Mouse (Mus musculus): ENCODE measurements at regions not wholly inside any gene's neighbourhood (a gene's known extent, or its start where the extent isn't known, plus 50 kb on each side); places are given as distances from the start of the nearest gene placed in this dataset.

DNA sequence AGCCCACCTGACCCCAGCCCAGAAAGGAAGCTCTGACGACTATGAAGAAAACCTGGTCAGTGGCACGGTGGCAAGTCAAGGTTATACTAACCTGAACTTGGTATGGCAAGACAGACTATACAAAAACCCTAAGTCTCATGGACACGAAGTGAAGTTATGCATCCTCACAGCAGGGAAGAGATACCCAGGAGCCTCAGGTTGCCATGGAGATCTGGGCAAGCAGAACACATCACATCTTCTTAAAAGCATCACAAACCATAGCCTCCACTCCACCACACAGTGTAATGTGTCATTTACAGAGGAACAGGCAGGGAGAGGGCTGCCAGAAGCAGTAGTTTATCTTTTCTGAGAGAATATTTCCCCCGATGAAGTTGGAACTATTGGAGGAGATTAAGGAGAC is 146.5 kb downstream of the Slc39a8 start:
- no peak for DNase-seq

DNA sequence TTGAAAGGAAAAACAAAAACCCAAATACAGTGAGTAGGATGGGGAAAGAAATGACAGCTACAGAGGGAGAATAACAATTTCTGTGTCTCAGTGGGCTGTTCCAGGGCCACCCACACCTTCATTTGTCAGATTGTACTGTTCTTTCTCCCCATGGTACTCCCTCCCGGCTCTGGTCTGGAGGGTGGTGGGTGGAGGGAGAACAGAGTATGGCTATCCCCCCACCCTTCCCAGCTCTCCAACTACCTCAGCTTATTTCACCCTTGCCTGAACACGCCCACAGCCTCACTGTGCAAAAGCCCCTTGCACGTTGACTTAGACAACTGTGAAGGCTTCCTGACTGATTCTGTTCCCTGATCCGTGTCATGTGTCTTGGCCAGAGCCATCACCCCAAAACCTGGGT is 147.3 kb downstream of the Slc39a8 start:
- no peak for DNase-seq

DNA sequence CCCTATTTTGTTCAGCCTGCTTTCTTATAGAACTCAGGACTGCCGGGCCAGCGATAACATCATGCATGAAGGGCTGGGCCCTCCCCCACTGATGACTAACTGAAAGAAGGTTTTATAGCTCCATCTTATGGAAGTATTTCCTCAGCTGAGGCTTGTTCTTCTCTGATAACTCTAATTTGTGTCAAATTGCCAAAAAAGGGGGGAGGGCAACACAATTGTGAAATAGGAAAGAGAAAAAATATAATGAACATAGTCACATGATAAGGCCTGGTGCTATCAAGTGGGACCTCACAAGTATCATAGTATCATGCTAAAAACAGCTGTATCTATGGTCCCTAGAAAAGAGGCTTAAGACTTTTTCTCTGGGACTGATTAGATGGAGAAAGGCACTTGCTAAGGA is 148.2 kb downstream of the Slc39a8 start:
- peak in 1 of 2 experiments; percentile 8 for DNase-seq

DNA sequence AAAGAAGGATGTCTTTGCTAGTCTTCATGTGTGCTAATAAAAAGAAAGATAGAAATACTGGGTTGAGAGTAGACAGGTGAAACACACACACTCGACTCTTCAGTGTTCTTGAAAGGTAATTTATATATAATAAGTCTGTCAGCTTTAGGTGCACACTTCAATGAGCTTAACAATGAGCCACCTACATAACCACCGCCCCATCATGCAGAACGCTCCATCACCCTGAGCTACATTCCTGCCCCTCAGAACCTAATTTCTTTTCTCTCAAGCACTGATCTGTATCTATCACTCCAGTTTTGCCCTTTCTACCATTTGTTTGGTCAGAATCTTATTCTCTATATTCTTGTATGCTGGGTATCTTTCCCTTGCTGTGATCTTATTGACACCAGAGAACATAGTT is 148.8 kb downstream of the Slc39a8 start:
- peak in 1 of 2 experiments; percentile 4 for DNase-seq

DNA sequence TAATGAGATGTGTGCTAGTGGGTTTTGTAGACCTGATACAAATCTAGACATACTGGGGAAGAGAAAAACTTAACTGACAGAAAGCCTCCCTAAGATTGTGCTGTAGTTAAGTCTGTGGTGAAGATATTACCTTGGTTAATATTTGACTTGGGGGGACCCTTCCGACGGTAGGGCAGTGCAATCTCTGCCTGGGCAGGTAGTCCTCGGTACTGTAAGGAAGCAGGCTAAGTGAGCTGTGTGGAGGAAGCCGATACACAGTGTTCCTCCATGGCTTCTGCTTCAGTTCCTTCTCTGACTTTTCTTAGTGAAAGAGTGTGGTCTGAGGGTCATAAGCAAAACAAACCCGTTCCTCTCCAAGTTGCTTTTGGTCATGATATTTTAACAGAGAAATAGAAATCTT is 149.7 kb downstream of the Slc39a8 start:
- no peak for DNase-seq

DNA sequence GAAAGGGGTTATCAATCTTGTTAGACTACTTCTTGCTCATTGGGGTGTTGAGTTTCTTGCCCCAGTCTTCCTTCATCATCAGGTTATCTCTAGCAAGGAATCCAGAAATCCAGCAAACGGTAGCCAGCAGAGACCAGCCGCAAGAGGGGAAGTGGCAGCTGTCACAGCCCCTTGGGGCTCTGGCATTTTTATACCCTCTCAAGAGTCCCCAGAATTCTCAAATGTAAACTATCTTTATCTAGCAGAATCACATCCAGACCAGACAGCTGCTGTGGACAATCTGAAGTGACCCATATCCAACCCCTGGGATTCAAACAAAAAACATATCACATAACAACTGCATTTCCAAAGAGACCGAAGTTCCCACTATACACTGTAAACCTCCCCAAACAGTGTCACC is 162.1 kb downstream of the Slc39a8 start:
- DNase-seq = no peak

DNA sequence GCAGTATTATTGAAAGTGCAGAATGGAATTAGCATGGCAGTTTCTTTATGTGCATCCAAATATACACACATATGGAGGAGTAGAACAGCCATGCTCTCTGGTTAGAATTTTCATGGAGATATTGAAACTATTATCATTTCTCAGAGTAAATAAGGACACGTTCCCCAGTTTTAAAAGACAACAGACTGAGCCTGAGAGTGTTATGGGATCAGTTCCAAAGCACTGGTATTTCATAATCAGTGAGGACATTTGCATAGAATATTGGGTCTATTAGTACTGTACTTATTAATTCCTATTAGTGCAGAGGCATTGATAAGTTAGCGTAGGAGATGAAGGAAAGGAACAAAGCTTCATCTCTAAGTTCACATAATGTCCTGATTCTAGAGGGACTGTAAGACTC is 164.2 kb downstream of the Slc39a8 start:
- no peak for DNase-seq

DNA sequence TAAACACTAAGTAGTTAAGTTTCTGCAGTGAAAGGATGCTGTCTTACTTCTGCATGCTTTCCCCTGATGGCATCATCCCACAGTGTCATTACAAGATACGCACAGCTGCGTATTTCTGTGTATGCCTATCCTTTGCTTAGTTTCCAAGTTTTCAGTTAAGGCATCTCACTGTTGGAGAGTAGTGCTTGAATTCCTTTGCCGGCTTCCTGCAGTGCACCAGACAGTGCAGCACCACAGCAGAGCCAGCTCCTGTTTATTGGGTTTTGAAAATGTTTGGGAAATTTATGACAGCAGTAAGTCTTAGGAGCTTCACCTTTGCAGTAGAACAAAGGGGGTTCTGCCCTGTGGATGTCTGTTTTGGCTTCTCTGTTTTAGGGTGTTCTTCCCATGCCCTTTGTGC is 165.3 kb downstream of the Slc39a8 start:
- no peak for DNase-seq

DNA sequence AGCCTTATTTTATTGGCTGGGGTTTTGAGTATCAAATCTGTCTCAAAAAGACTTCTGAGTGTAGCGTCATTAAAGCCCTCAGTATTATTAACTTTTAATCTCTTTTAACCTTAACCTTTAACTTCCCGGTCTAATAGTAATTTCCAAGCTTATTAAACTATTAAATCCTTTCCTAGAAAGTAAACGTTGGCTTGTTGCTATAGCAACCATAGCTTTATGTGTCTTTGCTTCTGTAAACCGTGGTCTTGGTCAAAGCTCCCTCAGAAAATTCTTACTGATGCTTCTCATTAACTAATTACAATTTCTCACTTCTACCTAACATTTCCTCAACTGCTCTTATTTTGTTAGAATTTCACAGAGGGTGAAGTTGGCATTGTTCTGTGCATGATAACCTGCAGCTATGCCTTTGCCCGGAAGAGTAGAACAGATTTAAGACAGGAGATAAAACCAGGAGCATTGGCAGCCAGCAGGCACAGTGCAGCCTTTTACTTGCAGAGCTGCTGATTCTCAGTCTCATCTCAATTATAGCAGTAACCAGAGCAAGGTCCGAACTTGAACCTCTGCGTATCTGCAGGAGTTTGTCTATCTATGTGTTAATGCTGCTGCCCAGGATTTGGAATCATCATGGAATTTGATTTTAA is 165.9 kb downstream of the Slc39a8 start:
- no peak for DNase-seq

DNA sequence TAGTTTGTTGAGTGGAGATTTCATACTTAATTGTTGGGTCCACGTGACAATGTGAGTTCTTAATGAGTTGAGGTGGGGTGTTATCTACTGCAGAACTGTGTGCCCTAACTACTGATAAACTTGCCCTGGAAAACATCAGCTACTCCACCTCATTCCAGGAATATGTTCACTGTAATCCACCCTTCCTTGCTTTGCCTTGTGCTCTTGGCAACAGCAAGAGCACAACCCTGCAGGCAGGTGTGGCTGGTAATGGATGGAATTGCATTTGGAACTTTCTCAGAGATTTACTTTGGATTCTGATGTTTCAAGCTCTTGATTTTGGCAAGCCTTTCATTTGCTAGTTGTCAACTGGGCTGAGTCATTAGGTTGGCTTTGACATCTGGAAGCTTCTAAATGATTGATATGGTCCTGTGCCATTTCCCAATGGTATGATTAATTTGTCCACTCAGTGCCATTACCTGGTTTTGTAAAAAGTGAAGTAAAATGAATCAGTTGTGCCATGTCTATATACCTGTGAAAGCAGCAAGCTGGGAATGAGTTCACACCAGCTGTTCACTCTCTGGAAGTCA is 175.6 kb downstream of the Slc39a8 start:
- no peak for DNase-seq

All from kidney, postnatal 4 days (tissue).